Mouse (Mus musculus): ENCODE measurements at regions not wholly inside any gene's neighbourhood (a gene's known extent, or its start where the extent isn't known, plus 50 kb on each side); places are given as distances from the start of the nearest gene placed in this dataset.
"Not testable (repeated sequence)": the region's sequence is repeated elsewhere in the genome, so short reads cannot be mapped to it uniquely, and the experiment has no call there.

- not testable (repeated sequence) for DNase-seq (ENCODE audit: low spot score in 2 of 2)
Measured at GRCm38 (mm10) chr14:66484751-66485150, 475.7 kb upstream of the Gulo start.

- DNase-seq (ENCODE audit: low spot score in 2 of 2), result no peak
Measured at GRCm38 (mm10) chr14:66479181-66479580, 470.2 kb upstream of the Gulo start.

- DNase-seq (ENCODE audit: low spot score in 2 of 2), result no peak
Measured at GRCm38 (mm10) chr14:66478562-66478961, 469.6 kb upstream of the Gulo start.

GRCm38 (mm10) chr14:66475026-66475425 is 466.0 kb upstream of the Gulo start:
- DNase-seq (ENCODE audit: low spot score in 2 of 2), result no peak

GRCm38 (mm10) chr14:66473251-66473550 is 464.2 kb upstream of the Gulo start:
- no peak for DNase-seq (ENCODE audit: low spot score in 2 of 2)

GRCm38 (mm10) chr14:66472537-66473250 is 463.7 kb upstream of the Gulo start:
- DNase-seq (ENCODE audit: low spot score in 2 of 2), result no peak

- DNase-seq (ENCODE audit: low spot score in 2 of 2), result no peak
Measured at GRCm38 (mm10) chr14:66462081-66462480, 453.1 kb upstream of the Gulo start.

GRCm38 (mm10) chr14:66460795-66461194 is 451.8 kb upstream of the Gulo start:
- DNase-seq (ENCODE audit: low spot score in 2 of 2), result no peak

GRCm38 (mm10) chr14:66458696-66459095 is 449.7 kb upstream of the Gulo start:
- no peak for DNase-seq (ENCODE audit: low spot score in 2 of 2)

- DNase-seq (ENCODE audit: low spot score in 2 of 2), result no peak
Measured at GRCm38 (mm10) chr14:66457300-66457699, 448.3 kb upstream of the Gulo start.

- DNase-seq (ENCODE audit: low spot score in 2 of 2), result no peak
Measured at GRCm38 (mm10) chr14:66452828-66453227, 443.8 kb upstream of the Gulo start.

- no peak for DNase-seq (ENCODE audit: low spot score in 2 of 2)
Measured at GRCm38 (mm10) chr14:66450351-66450750, 441.3 kb upstream of the Gulo start.

GRCm38 (mm10) chr14:66442576-66442975 is 433.6 kb upstream of the Gulo start:
- no peak for DNase-seq (ENCODE audit: low spot score in 2 of 2)

GRCm38 (mm10) chr14:66441825-66442224 is 432.8 kb upstream of the Gulo start:
- DNase-seq (ENCODE audit: low spot score in 2 of 2), result peak in 1 of 2 experiments; percentile 8

GRCm38 (mm10) chr14:66438572-66438971 is 429.6 kb upstream of the Gulo start:
- no peak for DNase-seq (ENCODE audit: low spot score in 2 of 2)

- DNase-seq (ENCODE audit: low spot score in 2 of 2), result no peak
Measured at GRCm38 (mm10) chr14:66438001-66438400, 429.0 kb upstream of the Gulo start.

GRCm38 (mm10) chr14:66431630-66432029 is 422.6 kb upstream of the Gulo start:
- DNase-seq (ENCODE audit: low spot score in 2 of 2), result no peak

- DNase-seq (ENCODE audit: low spot score in 2 of 2), result peak in 1 of 2 experiments; percentile 25
Measured at GRCm38 (mm10) chr14:66424141-66424540, 415.1 kb upstream of the Gulo start.

Measured in right cerebral cortex, postnatal 36 days (tissue).